Mouse (Mus musculus) lung, postnatal 25 days (tissue): Measurements from ENCODE around the gene Aurka.

Experiments
- DNase-seq: peaks from one replicate; pipeline ENCODE4 v3.0.0; 2022; ENCODE audit warnings: low spot score

Aurka gene

GRCm38 (mm10) chr2:172328248-172328647, 42.1 kb downstream of the Aurka start:
- no peak for DNase-seq

- DNase-seq = peak; percentile 42
Measured at GRCm38 (mm10) chr2:172320878-172321277, 49.5 kb downstream of the Aurka start.

DNA sequence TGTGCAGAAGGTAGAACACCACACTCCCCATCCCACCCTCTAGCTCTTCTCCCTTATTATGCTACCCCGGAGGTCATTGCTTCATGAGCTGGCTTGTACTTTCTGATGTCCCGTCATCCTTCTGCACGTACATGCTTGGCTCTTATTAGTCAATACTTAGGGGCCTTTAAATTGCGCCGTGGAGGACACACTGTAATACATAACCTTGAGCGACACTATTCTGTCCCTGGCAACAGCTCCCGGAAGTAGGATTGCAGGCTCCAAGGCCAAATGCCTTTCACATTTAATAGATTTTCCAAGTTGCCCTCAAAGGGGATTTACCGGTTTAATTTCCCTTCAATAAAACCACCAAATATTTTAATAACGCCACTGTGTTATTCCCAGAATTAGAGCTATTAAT, 58.6 kb downstream of the Aurka start:
- no peak for DNase-seq

- no peak for DNase-seq
Measured at GRCm38 (mm10) chr2:172306544-172306943, 63.8 kb downstream of the Aurka start.
